Mouse (Mus musculus): ENCODE results near the gene Bcar1.

Bcar1 gene

DNA sequence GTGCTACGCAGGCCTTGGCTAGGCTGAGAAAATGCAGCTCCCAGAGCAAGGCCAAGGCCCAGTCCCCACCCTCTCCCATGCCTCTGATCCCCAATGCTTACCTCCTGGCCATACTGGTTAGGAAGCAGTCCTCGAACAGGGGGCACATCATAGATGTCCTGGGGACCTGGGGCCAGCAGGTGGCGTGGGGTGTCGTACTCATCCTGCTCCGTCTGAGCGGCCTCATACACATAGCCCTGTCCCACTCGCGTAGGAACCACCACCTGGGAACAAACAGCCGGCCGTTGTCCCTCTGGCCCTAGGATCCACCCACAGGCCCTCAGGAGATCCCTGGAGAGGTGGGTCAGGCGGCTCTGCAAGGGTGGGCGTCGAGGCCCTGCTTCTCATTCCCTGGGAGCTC is 28.1 kb downstream of the Bcar1 start:
- DNase-seq (ENCODE audit: low spot score in 2 of 2) = no peak

DNA sequence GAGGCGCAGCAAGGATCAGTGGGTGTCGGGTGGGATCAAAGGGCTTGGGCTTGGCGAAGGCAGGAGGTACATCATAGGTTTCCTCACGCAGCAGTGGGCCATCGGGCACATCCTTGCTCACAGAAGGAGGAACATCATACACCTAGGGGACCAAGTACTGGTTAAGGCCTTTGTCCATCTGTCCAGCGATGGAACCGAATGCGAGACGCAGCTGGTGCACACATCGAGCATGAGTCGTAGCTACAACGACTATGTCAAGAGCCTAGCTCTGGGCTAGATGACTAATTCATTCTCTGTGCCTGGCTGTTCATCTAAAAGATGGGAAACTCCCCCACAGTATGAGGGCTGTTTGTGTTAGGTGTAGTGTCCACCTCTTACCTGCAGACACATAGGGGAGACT is 29.3 kb downstream of the Bcar1 start:
- DNase-seq (ENCODE audit: low spot score in 2 of 2) = no peak

DNA sequence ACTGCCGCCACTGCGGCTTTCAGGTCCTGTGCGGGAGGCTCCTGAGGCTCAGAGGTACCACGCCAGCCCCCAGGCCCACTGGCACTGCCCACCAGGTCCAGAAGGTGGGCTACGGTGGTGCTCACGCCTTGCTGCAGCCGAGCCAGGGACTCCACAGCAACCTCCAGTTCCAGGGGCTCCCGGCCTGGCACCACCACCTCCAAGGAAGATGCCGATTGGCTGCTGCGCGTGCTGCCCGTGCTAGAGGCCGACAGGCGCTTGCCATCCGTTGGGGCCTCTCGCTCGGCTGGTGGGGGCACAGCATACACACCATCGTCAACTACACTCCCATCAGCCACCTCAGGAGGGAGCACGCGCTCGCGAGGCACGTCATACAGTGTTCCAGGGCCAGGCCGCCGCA is 29.8 kb downstream of the Bcar1 start:
- DNase-seq (ENCODE audit: low spot score in 2 of 2) = no peak

DNA sequence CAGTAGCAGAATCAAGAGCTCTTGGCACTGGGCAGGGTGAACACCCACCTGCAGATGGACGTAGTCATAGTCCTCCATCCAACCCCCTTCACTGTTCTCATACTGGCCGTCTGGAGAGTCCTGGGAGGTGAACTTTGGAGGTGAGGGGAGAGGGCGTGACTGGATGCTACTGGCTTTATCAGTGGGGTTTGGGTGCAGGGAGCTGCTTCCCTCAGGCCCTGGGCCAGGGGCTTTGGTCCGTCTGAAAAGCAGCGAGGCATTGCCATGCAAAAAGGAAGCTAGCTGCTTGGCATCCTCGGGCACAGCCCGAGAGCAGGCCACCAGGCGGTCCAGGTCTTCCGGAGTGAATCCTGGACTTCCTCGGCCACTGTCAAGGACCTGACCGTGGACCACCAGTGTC is 30.3 kb downstream of the Bcar1 start:
- no peak for DNase-seq (ENCODE audit: low spot score in 2 of 2)

DNA sequence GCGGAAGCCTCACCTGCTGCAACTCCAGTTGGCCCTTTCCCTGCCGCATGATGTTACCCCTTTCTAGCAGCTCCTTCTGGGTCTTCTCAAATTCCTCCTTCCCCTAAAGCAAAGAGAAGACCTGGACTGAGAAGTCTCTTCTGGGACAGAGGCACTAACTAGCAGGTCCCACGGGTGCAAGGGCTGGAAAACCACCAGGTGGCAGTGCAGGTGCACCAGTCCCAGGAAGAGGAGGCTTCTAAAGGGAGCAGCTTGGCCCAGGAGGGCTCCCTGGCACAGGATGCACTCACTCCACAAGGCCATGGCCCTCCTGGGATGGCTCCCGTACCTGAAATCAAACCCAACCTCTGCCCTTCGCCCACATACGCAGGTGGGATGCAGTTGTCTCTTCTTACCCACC is 31.0 kb downstream of the Bcar1 start:
- peak in 1 of 2 experiments; percentile 70 for DNase-seq (ENCODE audit: low spot score in 2 of 2)

DNA sequence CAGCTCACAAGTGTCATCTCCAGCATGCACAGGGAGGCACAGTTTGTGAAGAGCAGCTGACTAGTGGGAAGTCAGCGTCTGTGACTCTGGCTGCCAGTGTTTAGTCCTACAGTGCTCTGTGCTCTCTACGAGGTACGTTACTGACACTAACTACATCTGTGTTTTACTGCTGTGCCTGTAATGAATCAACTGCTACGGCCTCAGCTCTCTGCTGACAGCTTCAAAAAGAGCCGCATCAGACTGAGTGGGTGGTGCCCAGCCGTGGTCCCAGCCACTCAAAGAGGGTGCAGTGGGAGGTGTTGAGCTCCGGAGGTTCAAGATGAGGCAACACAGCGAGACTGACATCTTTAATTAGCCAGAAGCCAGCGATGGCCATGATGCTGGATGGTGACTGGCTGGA is 31.5 kb downstream of the Bcar1 start:
- no peak for DNase-seq (ENCODE audit: low spot score in 2 of 2)

DNA sequence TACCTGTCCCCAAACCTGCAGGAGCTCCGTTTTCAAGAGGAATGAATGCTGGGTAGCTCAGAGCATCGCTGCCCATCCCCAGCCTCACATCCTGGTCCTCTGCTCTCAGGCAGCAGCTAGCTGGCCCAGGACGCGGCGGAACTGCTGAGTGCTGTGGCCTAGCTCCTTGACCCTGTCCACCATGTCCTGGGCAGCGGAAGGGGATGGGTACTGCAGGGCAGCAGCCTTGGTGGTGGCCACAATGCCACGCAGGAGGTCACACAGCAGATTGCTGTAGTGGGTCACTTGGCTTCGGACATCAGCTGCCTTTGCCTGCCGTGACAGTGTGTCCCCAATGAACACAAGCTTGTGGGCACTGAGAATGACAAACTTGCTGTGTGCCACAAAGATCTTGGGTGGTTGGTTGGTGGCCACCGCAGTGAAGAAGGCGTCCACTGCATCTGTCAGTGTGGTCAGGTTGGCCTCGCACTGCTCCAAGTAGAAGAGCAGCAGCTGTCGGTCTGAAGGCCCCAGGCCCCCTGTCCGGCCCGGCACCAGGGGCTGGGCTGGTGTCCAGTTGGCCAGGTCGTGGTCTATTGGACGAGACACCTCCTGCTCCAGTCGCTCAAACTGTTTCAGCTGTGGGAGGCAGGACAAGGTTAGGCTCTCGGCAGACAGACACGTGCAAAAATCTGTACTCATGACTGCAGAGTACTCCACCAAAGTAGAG is 32.7 kb downstream of the Bcar1 start:
- DNase-seq (ENCODE audit: low spot score in 2 of 2) = no peak

DNA sequence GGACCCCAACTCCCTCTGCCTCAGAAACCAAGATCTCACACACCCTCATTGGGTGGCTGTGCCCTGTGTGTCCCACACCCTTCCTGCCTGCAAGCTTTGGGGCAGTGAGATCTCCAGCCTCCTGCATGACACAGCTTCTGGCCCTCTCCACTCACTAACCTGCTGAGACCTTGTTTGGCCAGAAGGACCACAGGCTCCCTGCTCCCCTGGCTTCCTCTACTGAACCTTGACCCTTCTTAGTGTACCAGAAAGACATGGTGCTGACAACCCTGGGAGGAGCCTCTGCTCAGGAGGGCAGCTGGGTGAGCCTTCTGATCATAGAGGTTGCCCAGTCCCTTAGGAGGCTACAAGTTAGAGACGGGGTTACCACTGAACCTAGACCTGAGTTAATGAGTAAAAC is 34.4 kb downstream of the Bcar1 start:
- no peak for DNase-seq (ENCODE audit: low spot score in 2 of 2)

DNA sequence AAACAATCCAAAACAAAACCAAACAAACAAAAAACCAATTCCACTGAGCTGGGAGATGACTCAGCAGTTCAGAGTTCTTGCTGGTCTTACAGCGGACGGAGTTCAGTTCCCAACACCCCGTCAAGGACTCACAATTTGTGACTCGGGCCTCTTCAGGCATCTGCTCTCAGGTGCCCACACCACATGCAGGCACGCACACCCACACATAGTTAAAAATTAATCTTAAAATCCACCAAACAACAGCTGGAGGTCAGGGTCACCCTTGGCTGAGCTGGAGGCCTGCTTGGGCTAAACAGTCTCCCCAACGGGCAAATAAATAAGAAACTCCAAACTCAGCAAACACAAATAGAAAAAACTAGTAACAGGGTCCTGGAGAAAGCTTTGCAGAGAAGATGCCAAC is 35.3 kb downstream of the Bcar1 start:
- DNase-seq (ENCODE audit: low spot score in 2 of 2) = no peak

DNA sequence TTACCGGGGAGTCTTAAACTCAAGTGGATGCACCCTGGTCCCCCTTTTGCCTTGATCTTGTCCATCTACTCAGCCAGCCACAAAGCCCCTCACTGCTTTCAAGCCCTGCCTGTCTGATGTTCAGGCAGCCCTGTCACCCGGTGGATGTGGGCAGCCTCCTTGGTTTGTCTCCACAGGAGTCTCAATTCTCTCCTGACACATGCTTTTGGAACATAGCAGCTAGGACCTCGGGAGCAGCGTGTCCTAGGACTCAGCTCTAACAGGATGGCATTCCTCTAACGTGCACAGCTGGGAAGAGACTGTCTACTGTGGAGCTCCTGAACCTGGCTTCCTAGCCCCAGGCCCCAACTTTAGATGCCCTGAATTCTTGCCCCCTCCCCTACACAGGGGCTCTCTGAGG is 37.9 kb downstream of the Bcar1 start:
- no peak for DNase-seq (ENCODE audit: low spot score in 2 of 2)

DNA sequence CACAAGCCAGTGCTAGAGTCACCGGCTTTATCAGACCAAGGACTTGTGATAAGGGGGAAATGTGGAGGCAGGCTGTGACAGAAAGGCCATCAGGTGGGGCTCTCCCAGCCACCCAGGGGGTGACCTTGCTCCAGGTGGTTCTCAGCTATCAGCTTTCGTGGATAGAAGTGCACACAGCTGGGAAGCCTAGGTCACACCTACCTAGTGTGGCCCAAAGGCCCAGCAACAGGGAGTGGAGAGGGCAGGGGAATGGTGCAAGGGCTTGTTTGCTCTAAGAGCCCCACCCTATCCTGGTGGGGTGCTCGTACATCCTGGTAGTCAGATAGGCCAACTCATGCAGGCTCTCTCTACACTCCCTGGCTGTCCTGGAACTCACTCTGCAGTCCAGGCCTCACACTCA is 38.4 kb downstream of the Bcar1 start:
- DNase-seq (ENCODE audit: low spot score in 2 of 2) = peak in 1 of 2 experiments; percentile 34

DNA sequence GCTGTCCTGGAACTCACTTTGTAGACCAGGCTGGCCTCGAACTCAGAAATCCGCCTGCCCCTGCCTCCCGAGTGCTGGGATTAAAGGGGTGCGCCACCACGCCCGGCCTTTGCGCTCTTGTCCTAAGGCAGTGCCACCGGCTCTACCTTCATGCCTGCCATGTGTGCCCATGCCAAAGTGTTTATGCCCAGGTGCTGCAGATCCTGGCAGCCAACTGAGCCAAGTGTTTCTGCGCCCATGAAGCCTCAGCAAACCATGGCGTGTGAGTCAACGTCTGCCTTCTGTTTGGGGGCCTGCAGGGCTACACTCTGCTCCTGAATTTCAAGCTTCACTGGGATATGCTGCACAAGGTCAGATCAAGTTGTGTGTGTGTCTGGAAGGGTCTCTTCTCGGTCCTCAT is 39.0 kb downstream of the Bcar1 start:
- no peak for DNase-seq (ENCODE audit: low spot score in 2 of 2)

DNA sequence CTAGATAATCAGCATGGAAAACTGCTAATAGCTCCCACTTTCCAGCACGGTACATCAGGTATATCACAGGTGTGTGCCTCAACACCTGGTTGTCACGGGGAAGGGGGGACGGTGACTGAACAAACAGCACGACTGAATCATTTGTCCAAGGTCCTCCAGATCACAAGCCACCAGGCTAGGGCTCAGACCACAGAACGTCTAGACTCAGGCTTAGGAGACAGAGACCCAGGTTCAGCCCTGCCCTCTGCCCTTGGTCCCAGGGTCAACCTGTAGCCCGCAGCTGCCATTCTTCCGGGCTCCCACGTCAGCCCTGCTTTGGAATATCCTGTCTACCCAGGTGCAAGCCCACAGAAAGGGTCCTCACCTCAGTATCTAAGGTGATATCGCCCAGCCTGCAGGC is 42.2 kb downstream of the Bcar1 start:
- no peak for DNase-seq (ENCODE audit: low spot score in 2 of 2)

DNA sequence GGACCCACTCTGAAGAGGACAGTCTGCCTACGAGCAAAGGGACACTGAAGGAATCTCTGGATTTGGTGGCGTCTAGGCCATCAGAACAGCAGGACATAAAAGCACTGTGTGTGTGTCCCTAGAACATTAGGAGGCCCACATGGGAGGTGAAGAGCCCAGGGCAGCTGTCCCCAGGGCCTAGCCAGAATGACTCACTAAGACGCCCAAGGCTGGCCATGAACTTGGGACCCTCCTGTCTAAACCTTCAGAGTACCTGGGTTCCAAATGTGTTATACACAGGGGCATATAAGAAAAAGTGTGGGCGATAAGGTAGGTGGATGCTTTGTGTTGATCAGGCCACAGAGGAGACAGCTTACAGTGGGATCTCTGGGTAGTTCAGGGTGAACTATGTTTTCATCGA is 42.9 kb downstream of the Bcar1 start:
- DNase-seq (ENCODE audit: low spot score in 2 of 2) = no peak

DNA sequence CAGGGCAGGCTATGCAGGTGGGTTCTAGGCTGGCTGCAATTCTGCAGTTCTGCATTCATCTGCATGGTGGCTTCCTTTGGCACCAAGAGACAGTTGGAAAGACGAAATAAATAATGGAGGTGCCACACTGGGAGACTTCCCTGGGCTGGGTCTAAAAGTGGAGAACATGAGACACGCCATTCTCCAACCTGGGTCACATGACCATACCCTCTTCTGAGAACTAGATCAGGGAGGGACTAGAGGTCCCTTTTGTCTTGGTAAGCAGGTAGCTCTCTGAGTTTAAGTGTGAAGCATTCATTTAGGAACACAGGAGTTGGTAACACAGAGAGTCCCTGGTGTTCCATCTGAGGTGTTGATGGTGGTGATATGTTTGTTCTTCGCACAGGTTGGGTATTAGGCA is 43.4 kb downstream of the Bcar1 start:
- DNase-seq (ENCODE audit: low spot score in 2 of 2) = no peak

DNA sequence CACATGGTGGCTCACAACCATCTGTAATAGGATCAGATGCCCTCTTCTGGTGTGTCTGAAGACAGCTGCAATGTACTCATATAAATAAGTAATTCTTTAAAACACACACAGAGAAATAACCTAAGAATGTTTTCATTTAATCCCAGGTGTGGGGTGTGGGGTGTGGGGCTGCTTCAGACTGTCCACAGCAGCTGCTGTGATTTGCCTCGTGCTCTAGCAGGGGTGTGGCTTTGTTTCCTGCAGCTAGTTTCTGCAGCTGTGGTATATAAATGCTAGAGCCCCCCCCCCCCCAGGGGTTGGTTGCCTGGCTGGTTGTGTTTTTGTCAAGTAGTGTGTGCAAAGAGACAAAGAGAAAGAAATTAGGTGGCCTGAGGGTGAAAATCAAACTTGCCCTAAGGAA is 44.6 kb downstream of the Bcar1 start:
- DNase-seq (ENCODE audit: low spot score in 2 of 2) = no peak

DNA sequence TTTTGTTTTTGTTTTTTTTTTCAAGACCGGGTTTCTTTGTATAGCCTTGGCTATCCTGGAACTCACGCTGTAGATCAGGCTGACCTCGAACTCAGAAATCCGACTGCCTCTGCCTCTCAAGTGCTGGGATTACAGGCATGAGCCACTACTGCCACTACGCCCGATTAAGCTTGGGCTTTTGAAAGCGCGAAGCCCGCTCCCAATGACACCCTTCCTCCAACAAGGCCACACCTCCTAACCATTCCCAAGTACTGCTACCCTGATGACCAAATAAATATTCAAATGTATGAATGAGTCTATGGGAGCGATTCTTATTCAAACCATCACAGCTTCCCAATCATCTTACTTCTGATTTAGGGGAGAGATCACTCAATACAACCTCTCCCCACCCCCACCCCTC is 46.0 kb downstream of the Bcar1 start:
- no peak for DNase-seq (ENCODE audit: low spot score in 2 of 2)

DNA sequence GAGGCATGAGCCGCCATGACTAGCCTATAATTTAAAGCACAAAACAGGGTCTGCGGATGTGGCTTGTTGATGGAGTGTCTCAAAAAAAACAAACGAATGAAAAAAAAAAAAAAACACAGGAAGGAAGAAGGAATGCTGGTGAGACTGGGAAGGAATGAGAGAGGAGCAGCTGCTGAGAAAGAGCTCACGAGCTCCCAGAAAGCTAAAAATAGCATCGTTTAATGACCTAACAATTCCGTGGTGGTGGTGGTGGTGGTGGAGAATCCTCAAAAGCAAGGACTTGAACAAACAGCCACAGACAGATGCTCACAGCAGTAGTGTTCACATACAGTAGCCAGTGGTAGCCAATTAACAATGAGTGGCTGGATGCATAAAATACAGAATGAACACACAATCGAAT is 48.2 kb downstream of the Bcar1 start:
- DNase-seq (ENCODE audit: low spot score in 2 of 2) = no peak

DNA sequence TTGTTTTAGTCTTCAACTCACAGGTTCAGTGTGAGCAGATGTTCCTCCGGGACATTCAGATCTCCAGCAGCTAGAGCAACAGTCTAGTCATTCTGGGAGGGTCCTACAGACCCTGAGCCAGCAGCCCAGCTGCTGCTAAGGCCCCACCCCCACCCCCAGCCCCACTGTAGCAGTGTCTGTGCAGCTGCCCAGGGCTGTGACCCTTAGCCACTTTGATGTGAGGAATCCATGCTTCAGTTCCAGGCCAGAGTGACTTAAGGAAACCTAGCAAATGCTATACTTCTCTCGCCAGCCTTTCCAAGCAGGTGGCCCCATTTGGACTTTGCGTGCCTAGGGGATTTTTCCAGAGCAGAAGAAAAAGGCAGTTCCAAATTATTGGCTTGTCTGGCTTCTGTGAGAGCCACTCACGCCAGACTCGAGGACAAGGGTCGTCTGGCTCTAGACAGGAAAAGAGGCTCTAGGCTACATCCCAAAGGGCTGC is 50.3 kb downstream of the Bcar1 start:
- DNase-seq (ENCODE audit: low spot score in 2 of 2) = no peak

DNA sequence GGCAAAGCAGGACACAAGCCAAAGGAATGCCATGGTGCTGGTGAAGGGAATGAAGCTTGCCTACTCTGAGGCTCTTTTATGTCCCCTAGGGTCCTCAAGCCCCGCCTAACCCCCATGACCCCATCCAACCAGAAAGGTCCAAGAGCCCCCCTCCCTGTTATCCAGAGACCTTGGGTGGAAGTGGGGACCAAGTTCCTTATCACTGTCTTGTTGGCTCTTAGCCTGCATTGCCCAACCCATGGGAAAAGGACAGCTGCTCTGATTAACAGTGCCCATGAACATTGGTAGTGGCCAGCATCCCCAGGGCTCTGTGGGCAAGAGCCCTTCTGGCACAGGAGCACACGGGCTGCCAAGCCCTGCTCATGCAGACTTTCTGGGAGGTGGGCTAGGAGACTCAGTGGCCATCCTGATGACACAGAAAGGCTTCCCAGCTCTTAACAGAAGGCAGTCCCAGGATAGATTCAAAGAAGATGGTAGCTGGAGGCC is 52.6 kb downstream of the Bcar1 start, which contains the start of gene Ctrb1:
Gene Ctrb1, minus strand, starts transcription at position 51 of the 486 bp plus-strand sequence.
- no peak for DNase-seq (ENCODE audit: low spot score in 2 of 2)

DNA sequence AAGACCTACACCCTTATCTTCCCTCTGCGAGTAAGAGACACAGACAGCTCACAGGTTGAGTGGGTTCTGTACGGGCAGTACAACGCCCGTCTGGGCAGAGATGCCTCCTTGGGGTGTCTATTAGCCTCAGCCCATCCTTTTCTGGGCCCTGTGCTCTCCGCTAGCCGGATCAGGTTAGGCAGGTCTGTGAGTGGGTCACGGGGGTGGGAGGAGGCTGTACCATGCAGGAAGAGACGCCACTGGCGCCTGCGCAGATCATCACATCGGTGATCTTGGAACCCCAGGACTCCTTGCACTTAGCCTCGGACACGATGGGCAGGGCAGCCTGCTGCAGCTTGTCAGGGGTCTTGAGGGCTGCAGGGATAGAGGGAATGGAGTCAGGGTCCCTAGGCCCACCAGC is 56.7 kb downstream of the Bcar1 start:
- DNase-seq (ENCODE audit: low spot score in 2 of 2) = no peak

DNA sequence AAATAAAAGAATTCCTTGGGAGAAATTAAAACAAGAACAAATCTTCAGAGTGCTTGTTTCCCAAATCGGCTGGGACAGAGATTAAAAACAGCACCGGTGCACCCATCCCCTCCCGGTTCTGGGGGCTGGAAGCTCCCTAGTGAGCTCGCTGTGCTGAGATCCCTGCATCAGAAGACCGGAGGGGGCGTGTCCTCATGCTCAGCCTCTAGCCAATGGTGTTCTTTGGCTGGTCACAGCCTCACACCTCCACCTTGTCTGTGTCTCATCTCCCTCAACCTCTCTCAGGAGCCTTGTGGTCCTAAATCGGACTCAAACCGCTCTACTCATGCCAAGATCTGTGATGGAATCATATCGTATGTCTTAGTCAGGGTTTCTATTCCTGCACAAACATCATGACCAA is 61.1 kb downstream of the Bcar1 start:
- DNase-seq (ENCODE audit: low spot score in 2 of 2) = no peak

DNA sequence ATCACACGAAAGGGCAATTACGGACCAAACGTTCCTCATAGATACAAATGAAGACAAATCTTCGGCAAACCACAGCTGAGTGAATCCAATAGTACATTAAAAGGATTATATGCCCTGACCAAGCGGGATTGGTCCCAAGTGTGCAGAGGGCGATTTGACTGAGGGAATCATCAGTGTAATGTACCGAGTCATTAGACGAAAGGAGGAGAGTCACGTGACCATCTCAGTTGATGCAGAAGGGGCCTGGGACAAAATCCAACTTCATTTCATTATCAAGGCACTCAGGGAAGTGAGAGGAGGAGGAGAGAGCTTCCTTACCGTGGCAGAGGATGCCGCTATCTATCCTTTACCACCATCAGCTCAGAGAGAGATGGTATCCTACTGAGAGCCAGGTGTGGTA is 62.5 kb downstream of the Bcar1 start:
- no peak for DNase-seq (ENCODE audit: low spot score in 2 of 2)

DNA sequence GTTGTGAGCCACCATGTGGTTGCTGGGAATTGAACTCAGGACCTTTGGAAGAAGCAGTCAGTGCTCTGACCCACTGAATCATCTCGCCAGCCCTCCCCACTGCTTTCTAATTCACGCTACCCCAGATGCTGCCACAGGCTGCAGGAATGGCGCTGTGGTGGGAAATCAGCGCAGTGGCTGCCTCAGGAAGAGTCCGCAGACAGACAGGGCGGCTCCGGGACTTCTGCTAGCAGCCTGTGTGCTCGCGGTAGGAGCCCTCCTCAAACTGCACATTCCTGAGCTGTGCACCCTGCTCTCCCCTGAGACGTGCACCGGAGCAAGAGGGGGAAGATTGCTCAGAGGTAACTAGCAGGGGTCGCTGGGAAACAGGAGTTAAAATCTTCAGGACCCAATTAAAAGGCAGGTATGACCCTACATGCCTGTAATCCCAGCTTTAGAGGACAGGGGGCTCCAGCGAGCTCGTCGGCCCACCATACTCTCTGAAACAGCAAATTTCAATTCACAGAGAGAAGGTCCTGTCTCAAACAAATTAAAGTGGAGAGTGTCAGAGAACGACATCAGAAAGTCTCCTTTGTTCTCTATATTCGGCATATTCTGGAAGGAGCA is 63.1 kb downstream of the Bcar1 start:
- DNase-seq (ENCODE audit: low spot score in 2 of 2) = no peak
